Mouse (Mus musculus): ENCODE results near the gene Olfr658. TPM values are rescaled to one million over a fixed set of nuclear protein-coding genes. Genes with fewer than 3 reads are reported as not detected.

The Olfr658 gene
- not detected in 2 replicates for polyA plus RNA-seq (2012; rRNA removed)

DNA sequence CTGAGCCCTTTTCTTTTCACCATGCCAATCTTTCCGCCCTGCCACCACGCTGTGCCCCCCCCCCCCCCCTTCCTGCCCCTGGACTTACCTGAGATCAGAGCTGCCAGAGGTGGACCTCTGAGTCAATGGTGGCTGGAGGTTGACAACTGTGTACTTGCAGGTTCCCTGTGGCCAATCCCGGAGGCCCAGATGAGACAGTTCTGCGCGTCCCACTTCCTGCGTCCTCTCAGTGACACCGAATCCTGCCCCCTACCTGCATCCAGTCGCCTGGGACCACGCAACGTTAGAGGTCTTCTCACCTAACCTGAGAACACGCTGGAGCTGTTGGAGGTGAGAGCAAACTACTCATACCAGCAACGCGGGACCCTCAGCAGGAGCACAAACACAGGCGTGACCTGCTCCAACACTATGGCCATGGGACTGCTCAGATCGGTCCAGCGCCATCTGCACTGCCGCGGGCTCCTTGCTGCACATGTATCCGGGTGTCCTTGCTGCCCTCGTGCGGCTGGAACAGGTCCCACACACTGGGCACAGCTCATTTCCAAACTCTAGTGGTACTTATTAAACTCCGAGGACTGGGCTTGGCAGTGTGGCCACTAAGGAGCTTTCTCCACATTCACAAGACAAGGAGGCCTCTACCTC is at the start of gene Olfr658:
TSS of gene Olfr658 (minus strand) at position 465 of the 642 bp plus-strand sequence.
- Histone ChIP-seq H3K27me3 (replicated peaks; ENCODE audit: control insufficient read depth, insufficient read depth, low read length) (no peaks in the 10 kb centered on the region), H3K36me3 (ENCODE audit: control insufficient read depth, insufficient read depth, low read length) (no peaks in the 10 kb centered on the region), H3K4me1 (ENCODE audit: control insufficient read depth, insufficient read depth, low read length) (no peaks in the 10 kb centered on the region), H3K4me3 (ENCODE audit: insufficient read depth, low read depth, low read length) (no peak within 1 kb of the TSS), H3K27ac (ENCODE audit: insufficient read depth, low read depth, low read length) (no peak within 1 kb of the TSS)
- no peak for TF ChIP-seq POLR2A (IDR thresholded peaks at IDR 0.05; ENCODE audit: low read depth, low read length)
- peak; percentile 51 for TF ChIP-seq CTCF (conservative IDR thresholded peaks at IDR 0.05; ENCODE audit: insufficient read depth, insufficient read length, low read depth, low read length)
- DNase-seq: peak; percentile 26
- 28% methylated on average over 21 of the region's 22 CpGs for WGBS

GRCm38 (mm10) chr7:104686201-104686600 is 39.1 kb upstream of the Olfr658 start, which contains the start of gene Olfr661:
Gene Olfr661 (plus strand): TSS chr7:104686501.
- DNase-seq: no peak
- no peaks in the 10 kb centered on the region for H3K36me3 ChIP-seq (ENCODE audit: control insufficient read depth, insufficient read depth, low read length)
- H3K4me1 ChIP-seq (ENCODE audit: control insufficient read depth, insufficient read depth, low read length): no peaks in the 10 kb centered on the region
- TF ChIP-seq CTCF (conservative IDR thresholded peaks at IDR 0.05; ENCODE audit: insufficient read depth, insufficient read length, low read depth, low read length) (no peak), POLR2A (IDR thresholded peaks at IDR 0.05; ENCODE audit: low read depth, low read length) (no peak)
- no peak within 1 kb of the TSS for H3K4me3 ChIP-seq (ENCODE audit: insufficient read depth, low read depth, low read length)
- H3K27me3 ChIP-seq (replicated peaks; ENCODE audit: control insufficient read depth, insufficient read depth, low read length): no peaks in the 10 kb centered on the region; the same call in 1 of the 2 replicates
- WGBS: 84% methylated on average over 2 of the region's 2 CpGs
- H3K27ac ChIP-seq (ENCODE audit: insufficient read depth, low read depth, low read length): no peak within 1 kb of the TSS

DNA sequence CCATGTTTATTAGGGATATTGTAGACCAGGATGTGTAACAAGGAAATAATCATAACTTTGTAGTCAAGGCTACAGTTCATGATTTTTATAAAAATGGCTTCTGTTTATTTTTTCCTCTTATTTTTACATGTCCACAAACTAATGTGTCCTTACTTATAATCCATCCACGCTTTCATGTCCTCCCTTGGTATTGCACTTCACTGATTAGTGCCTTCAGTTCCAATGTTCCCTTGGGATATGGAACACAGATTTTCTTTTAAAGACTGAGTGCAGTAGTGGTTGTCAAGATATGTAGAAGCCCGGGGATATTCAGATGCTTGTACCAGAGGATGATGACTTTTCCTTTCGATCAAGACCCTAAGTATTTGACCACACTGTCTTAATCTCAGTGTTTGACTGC is 19.3 kb upstream of the Olfr658 start, which contains the start of gene Olfr659:
TSS of gene Olfr659 (plus strand) at position 301 of the 400 bp plus-strand sequence.
- H3K4me3 ChIP-seq (ENCODE audit: insufficient read depth, low read depth, low read length): no peak within 1 kb of the TSS
- no peaks in the 10 kb centered on the region for H3K36me3 ChIP-seq (ENCODE audit: control insufficient read depth, insufficient read depth, low read length)
- no peak within 1 kb of the TSS for H3K27ac ChIP-seq (ENCODE audit: insufficient read depth, low read depth, low read length)
- TF ChIP-seq POLR2A (IDR thresholded peaks at IDR 0.05; ENCODE audit: low read depth, low read length): no peak
- TF ChIP-seq CTCF (conservative IDR thresholded peaks at IDR 0.05; ENCODE audit: insufficient read depth, insufficient read length, low read depth, low read length): no peak
- no peak for DNase-seq
- H3K4me1 ChIP-seq (ENCODE audit: control insufficient read depth, insufficient read depth, low read length): no peaks in the 10 kb centered on the region
- H3K27me3 ChIP-seq (replicated peaks; ENCODE audit: control insufficient read depth, insufficient read depth, low read length): no peaks in the 10 kb centered on the region
- 80% methylated on average over 3 of the region's 3 CpGs for WGBS

DNA sequence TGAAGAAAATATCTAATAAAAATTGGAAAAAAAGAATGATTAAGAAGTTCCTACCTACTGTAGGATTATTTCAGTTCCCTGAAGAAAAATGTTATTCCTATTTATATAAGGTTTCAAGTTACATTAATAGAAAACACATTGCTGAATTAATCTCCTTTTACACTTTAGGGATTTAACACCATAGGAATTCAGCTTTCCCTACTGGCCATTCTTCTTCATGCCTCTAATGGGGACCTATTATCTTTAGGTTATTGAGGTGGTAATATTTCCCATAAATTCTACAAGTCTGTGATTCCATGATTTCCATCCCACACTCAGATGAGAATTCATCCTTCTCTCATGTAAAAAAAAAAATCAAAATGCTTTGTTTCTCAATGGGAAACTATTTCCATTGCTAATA is 22.6 kb downstream of the Olfr658 start, which contains the start of gene Olfr657:
TSS of gene Olfr657 (plus strand) at position 301 of the 400 bp plus-strand sequence.
- DNase-seq: no peak
- no peaks in the 10 kb centered on the region for H3K27me3 ChIP-seq (replicated peaks; ENCODE audit: control insufficient read depth, insufficient read depth, low read length)
- no peak within 1 kb of the TSS for H3K4me3 ChIP-seq (ENCODE audit: insufficient read depth, low read depth, low read length)

GRCm38 (mm10) chr7:104613655-104614054 is 33.5 kb downstream of the Olfr658 start, which contains the start of gene Olfr656:
Gene Olfr656 (plus strand): TSS chr7:104613955.
- TF ChIP-seq POLR2A (IDR thresholded peaks at IDR 0.05; ENCODE audit: low read depth, low read length): no peak
- no peak for TF ChIP-seq CTCF (conservative IDR thresholded peaks at IDR 0.05; ENCODE audit: insufficient read depth, insufficient read length, low read depth, low read length)
- Histone ChIP-seq H3K36me3 (ENCODE audit: control insufficient read depth, insufficient read depth, low read length) (no peaks in the 10 kb centered on the region), H3K4me3 (ENCODE audit: insufficient read depth, low read depth, low read length) (no peak within 1 kb of the TSS), H3K27me3 (replicated peaks; ENCODE audit: control insufficient read depth, insufficient read depth, low read length) (no peaks in the 10 kb centered on the region), H3K27ac (ENCODE audit: insufficient read depth, low read depth, low read length) (no peak within 1 kb of the TSS), H3K4me1 (ENCODE audit: control insufficient read depth, insufficient read depth, low read length) (no peaks in the 10 kb centered on the region)
- no peak for DNase-seq
- 78% methylated on average over 4 of the region's 4 CpGs for WGBS

More for the DNA sequence above, 22.6 kb downstream of the Olfr658 start, which contains the start of gene Olfr657:
- Histone ChIP-seq H3K36me3 (ENCODE audit: control insufficient read depth, insufficient read depth, low read length) (no peaks in the 10 kb centered on the region), H3K4me1 (ENCODE audit: control insufficient read depth, insufficient read depth, low read length) (no peaks in the 10 kb centered on the region), H3K27ac (ENCODE audit: insufficient read depth, low read depth, low read length) (no peak within 1 kb of the TSS)
- no peak for TF ChIP-seq POLR2A (IDR thresholded peaks at IDR 0.05; ENCODE audit: low read depth, low read length)
- no peak for TF ChIP-seq CTCF (conservative IDR thresholded peaks at IDR 0.05; ENCODE audit: insufficient read depth, insufficient read length, low read depth, low read length)

DNA sequence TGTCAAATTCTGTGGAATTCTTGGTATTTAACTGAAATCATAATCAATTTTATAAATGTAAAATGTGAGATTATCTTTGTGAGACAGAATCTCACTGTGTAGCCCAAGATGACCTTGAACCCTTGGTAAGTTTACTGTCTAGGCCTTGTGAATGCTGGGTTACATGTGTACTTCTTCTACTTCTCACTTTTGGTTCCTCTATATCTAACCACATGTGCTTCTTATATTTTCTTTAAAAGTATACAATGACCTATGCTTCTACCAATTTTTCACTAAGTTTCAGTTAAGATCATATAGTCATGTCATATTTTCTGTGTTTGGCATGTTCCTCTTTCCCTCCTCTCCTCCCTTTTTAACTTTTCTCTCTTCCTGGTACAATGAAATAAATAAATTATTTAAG is 42.4 kb downstream of the Olfr658 start:
- TF ChIP-seq POLR2A (IDR thresholded peaks at IDR 0.05; ENCODE audit: low read depth, low read length): no peak
- no peaks in the 10 kb centered on the region for H3K27me3 ChIP-seq (replicated peaks; ENCODE audit: control insufficient read depth, insufficient read depth, low read length)
- no peak for DNase-seq

GRCm38 (mm10) chr7:104603173-104603572 is 43.9 kb downstream of the Olfr658 start:
- Histone ChIP-seq H3K27me3 (replicated peaks; ENCODE audit: control insufficient read depth, insufficient read depth, low read length) (no peaks in the 10 kb centered on the region), H3K4me3 (ENCODE audit: insufficient read depth, low read depth, low read length) (no peak overlapping the region), H3K4me1 (ENCODE audit: control insufficient read depth, insufficient read depth, low read length) (no peaks in the 10 kb centered on the region), H3K36me3 (ENCODE audit: control insufficient read depth, insufficient read depth, low read length) (no peaks in the 10 kb centered on the region), H3K27ac (ENCODE audit: insufficient read depth, low read depth, low read length) (no peak overlapping the region)
- TF ChIP-seq CTCF (conservative IDR thresholded peaks at IDR 0.05; ENCODE audit: insufficient read depth, insufficient read length, low read depth, low read length) (peak; percentile 83), POLR2A (IDR thresholded peaks at IDR 0.05; ENCODE audit: low read depth, low read length) (no peak)
- peak; percentile 41 for DNase-seq
- 6% methylated on average over 3 of the region's 3 CpGs for WGBS

More for the DNA sequence above, 42.4 kb downstream of the Olfr658 start:
- no peak overlapping the region for H3K27ac ChIP-seq (ENCODE audit: insufficient read depth, low read depth, low read length)
- H3K36me3 ChIP-seq (ENCODE audit: control insufficient read depth, insufficient read depth, low read length): no peaks in the 10 kb centered on the region
- H3K4me1 ChIP-seq (ENCODE audit: control insufficient read depth, insufficient read depth, low read length): no peaks in the 10 kb centered on the region
- H3K4me3 ChIP-seq (ENCODE audit: insufficient read depth, low read depth, low read length): no peak overlapping the region
